Mouse (Mus musculus) left cerebral cortex, postnatal 36 days (tissue): ENCODE measurements around the gene Adgre5. TPM values are rescaled to one million over a fixed set of nuclear protein-coding genes. Genes with fewer than 3 reads are reported as not detected.
A peak's percentile ranks its signal among the peaks of the same experiment; 100 is the strongest.

Experiments
- DNase-seq, 2 experiments: peaks; one replicate each; pipeline ENCODE4 v3.0.0; 2021 to 2022; ENCODE audit warnings: low spot score in 2 of 2, mixed read lengths in 1 of 2
- intact Hi-C: fragments of 180-260 bp; cut with DNase I; formaldehyde crosslinking; loops from one replicate; pipeline ENCODE4 v1.15.1; 2025
- total RNA-seq, 2 experiments: library from RNA; stranded (reverse); gene quantifications; 2 replicates each; pipeline ENCODE4 v1.2.3; 2021

The Adgre5 gene
- total RNA-seq, 2 experiments from 2014 or later, result 6.0 to 10.8 TPM

GRCm38 (mm10) chr8:83725521-83726102 lies 15.5 kb downstream of the Adgre5 start:
- DNase-seq, result no peak
- intact Hi-C loops, result loop anchor here (5.0 to 10.0 kb wide), 3 partner anchors 47 to 229 kb away; partner anchors contain the start of genes Asf1b and Gm10644

GRCm38 (mm10) chr8:83724697-83725482 lies 16.2 kb downstream of the Adgre5 start:
- peak; percentile 76 to 80 for DNase-seq

GRCm38 (mm10) chr8:83723447-83724083 lies 17.6 kb downstream of the Adgre5 start:
- DNase-seq, result no peak
- intact Hi-C loops, result loop anchor here (10.0 kb wide), 1 partner anchor 231 kb away; the partner anchor contains the start of genes Asf1b and Gm10644

More at GRCm38 (mm10) chr8:83724697-83725482, 16.2 kb downstream of the Adgre5 start:
- intact Hi-C loops, result loop anchor here (5.0 to 10.0 kb wide), 3 partner anchors 47 to 230 kb away; partner anchors contain the start of genes Asf1b and Gm10644

- no peak for DNase-seq
- intact Hi-C loops, result loop anchor here (10.0 kb wide), 1 partner anchor 232 kb away; the partner anchor contains the start of genes Asf1b and Gm10644
These were observed 18.5 kb downstream of the Adgre5 start for GRCm38 (mm10) chr8:83722631-83723030.

GRCm38 (mm10) chr8:83721405-83722025 lies 19.6 kb downstream of the Adgre5 start:
- no peak for DNase-seq
- intact Hi-C loops, result loop anchor here (10.0 kb wide), 1 partner anchor 233 kb away; the partner anchor contains the start of genes Asf1b and Gm10644

GRCm38 (mm10) chr8:83719693-83720092 lies 21.4 kb downstream of the Adgre5 start:
- DNase-seq, result no peak
- intact Hi-C loops, result loop anchor here (5.0 to 10.0 kb wide), 2 partner anchors 52 to 235 kb away; partner anchors contain the start of genes Asf1b, Gm10644 and Ptger1

- no peak for DNase-seq
- intact Hi-C loops, result loop anchor here (5.0 kb wide), 1 partner anchor 52 kb away; the partner anchor contains the start of gene Ptger1
These were observed 22.1 kb downstream of the Adgre5 start for GRCm38 (mm10) chr8:83719048-83719447.

GRCm38 (mm10) chr8:83716563-83716962 lies 24.6 kb downstream of the Adgre5 start:
- intact Hi-C loops, result loop anchor here (5.0 kb wide), 1 partner anchor 49 kb away; the partner anchor contains the start of gene Ptger1
- no peak for DNase-seq

GRCm38 (mm10) chr8:83715771-83716170 lies 25.4 kb downstream of the Adgre5 start:
- intact Hi-C loops, result loop anchor here (5.0 kb wide), 1 partner anchor 48 kb away; the partner anchor contains the start of gene Ptger1
- DNase-seq, result no peak

GRCm38 (mm10) chr8:83715031-83715690 lies 26.0 kb downstream of the Adgre5 start, which contains the start of gene Ddx39:
TSS of gene Ddx39 (plus strand) at chr8:83715177.
- DNase-seq, result peak; percentile 97 to 98
- intact Hi-C loops, result loop anchor here (5.0 kb wide), 1 partner anchor 48 kb away; the partner anchor contains the start of gene Ptger1

GRCm38 (mm10) chr8:83714676-83715030 lies 26.5 kb downstream of the Adgre5 start:
- intact Hi-C loops, result loop anchor here (5.0 kb wide), 1 partner anchor 47 kb away; the partner anchor contains the start of gene Ptger1
- DNase-seq, result no peak

- intact Hi-C loops, result no loop called here
- peak in 1 of 2 experiments; percentile 66 for DNase-seq
These were observed 33.6 kb downstream of the Adgre5 start for GRCm38 (mm10) chr8:83707554-83707953.

GRCm38 (mm10) chr8:83706411-83706810 lies 34.7 kb downstream of the Adgre5 start:
- intact Hi-C loops, result no loop called here
- no peak for DNase-seq

- DNase-seq, result peak in 1 of 2 experiments; percentile 47
- intact Hi-C loops, result no loop called here
These were observed 37.7 kb downstream of the Adgre5 start for GRCm38 (mm10) chr8:83703426-83703825.

GRCm38 (mm10) chr8:83700423-83701085 lies 40.6 kb downstream of the Adgre5 start:
- DNase-seq, result no peak
- intact Hi-C loops, result no loop called here

GRCm38 (mm10) chr8:83699566-83699965 lies 41.6 kb downstream of the Adgre5 start:
- DNase-seq, result no peak
- intact Hi-C loops, result loop anchor here (5.0 kb wide), 1 partner anchor 37 kb away; no protein-coding TSS in a partner anchor

- intact Hi-C loops, result loop anchor here (5.0 kb wide), 1 partner anchor 37 kb away; no protein-coding TSS in a partner anchor
- DNase-seq, result peak; percentile 59 to 74
These were observed 42.3 kb downstream of the Adgre5 start, which contains the start of gene Pkn1 for GRCm38 (mm10) chr8:83698661-83699453. TSS of gene Pkn1 (minus strand) at chr8:83699179.
